Mouse (Mus musculus) hindbrain, embryonic 16.5 days (tissue): ENCODE measurements around the gene Ccdc38. TPM values are rescaled to one million over a fixed set of nuclear protein-coding genes. Genes with fewer than 3 reads are reported as not detected.
"Not testable (repeated sequence)": the region's sequence is repeated elsewhere in the genome, so short reads cannot be mapped to it uniquely, and the experiment has no call there.

ENCODE experiments used
- ATAC-seq: fragments of 200-750 bp; cut with Nextera tagmentation; 2 replicates; pipeline ENCODE4 v1.8.0; 2017; ENCODE audit warnings: moderate TSS enrichment, moderate library complexity
- H3K27ac ChIP-seq: fragments of 300-500 bp; sonication (generic); 2 replicates; pipeline ENCODE4 v1.5.1; 2014; ENCODE audit warnings: low read depth, mild to moderate bottlenecking, control low read depth, low read length, moderate library complexity
- H3K27me3 ChIP-seq: fragments of 300-500 bp; sonication (generic); replicated peaks from 2 replicates; pipeline ENCODE4 v1.6.1; 2014; ENCODE audit warnings: low read length; ENCODE audit not compliant: control insufficient read depth, insufficient read depth
- H3K36me3 ChIP-seq: fragments of 300-500 bp; sonication (generic); 2 replicates; pipeline ENCODE4 v1.6.1; 2014; ENCODE audit warnings: mild to moderate bottlenecking, low read length, moderate library complexity, mixed read lengths; ENCODE audit not compliant: control insufficient read depth, insufficient read depth
- H3K4me1 ChIP-seq: fragments of 300-500 bp; sonication (generic); 2 replicates; pipeline ENCODE4 v1.6.1; 2014; ENCODE audit warnings: low read depth, low read length; ENCODE audit not compliant: control insufficient read depth, insufficient read depth
- H3K4me2 ChIP-seq: fragments of 300-500 bp; sonication (generic); 2 replicates; pipeline ENCODE4 v1.6.1; 2014; ENCODE audit warnings: mild to moderate bottlenecking, low read length, control low read depth, moderate library complexity
- H3K4me3 ChIP-seq: fragments of 300-500 bp; sonication (generic); 2 replicates; pipeline ENCODE4 v1.5.1; 2014; ENCODE audit warnings: mild to moderate bottlenecking, low read length, control low read depth, moderate library complexity
- H3K9ac ChIP-seq: fragments of 300-500 bp; sonication (generic); 2 replicates; pipeline ENCODE4 v1.6.1; 2014; ENCODE audit warnings: low read depth, mild to moderate bottlenecking, control low read depth, low read length, moderate library complexity
- H3K9me3 ChIP-seq: fragments of 300-500 bp; sonication (generic); 2 replicates; pipeline ENCODE4 v1.6.1; 2014; ENCODE audit warnings: mild to moderate bottlenecking, low read length, moderate library complexity; ENCODE audit not compliant: control insufficient read depth
- WGBS: fragments of 180-500 bp; shearing (Covaris S2); extraction: QIAGEN DNeasy Blood & Tissue Kit; methylation state at CpG from one replicate; pipeline ENCODE4 v1.1.7; 2014; 5-methylcytosine and 5-hydroxymethylcytosine counted together
- polyA plus RNA-seq: library from polyadenylated mRNA; unstranded; fragments of >200 nt; fragmentation: Nextera tagmentation; extraction: Ambion mirVana; gene quantifications from 2 replicates; pipeline ENCODE4 v1.2.1, GENCODE M21; 2015

Ccdc38 gene
- polyA plus RNA-seq, 1 experiment from 2014 or later = 0.19 TPM

GRCm38 (mm10) chr10:93542356-93542755, 1.9 kb downstream of the Ccdc38 start:
- H3K27me3 ChIP-seq = no peaks in the 10 kb centered on the region
- 22% methylated on average over 4 of the region's 4 CpGs for WGBS
- H3K9ac ChIP-seq = no peak overlapping the region
- no peak overlapping the region for H3K4me3 ChIP-seq
- H3K4me1 ChIP-seq = peaks cover 7% of the 10 kb centered on the region
- H3K27ac ChIP-seq = no peak overlapping the region
- ATAC-seq = no peak
- no peak overlapping the region; the same call in 1 of the 2 replicates for H3K4me2 ChIP-seq
- no peaks in the 10 kb centered on the region for H3K36me3 ChIP-seq
- no peaks in the 10 kb centered on the region for H3K9me3 ChIP-seq

GRCm38 (mm10) chr10:93543176-93543575, 2.7 kb downstream of the Ccdc38 start:
- Histone ChIP-seq H3K27me3 (no peaks in the 10 kb centered on the region), H3K4me3 (no peak overlapping the region), H3K27ac (no peak overlapping the region), H3K4me2 (no peak overlapping the region), H3K9me3 (no peaks in the 10 kb centered on the region), H3K4me1 (peaks cover 7% of the 10 kb centered on the region), H3K36me3 (no peaks in the 10 kb centered on the region), H3K9ac (no peak overlapping the region)
- no peak for ATAC-seq
- 53% methylated on average over 6 of the region's 6 CpGs for WGBS

GRCm38 (mm10) chr10:93544172-93544571, 3.7 kb downstream of the Ccdc38 start:
- no peaks in the 10 kb centered on the region for H3K27me3 ChIP-seq
- H3K9ac ChIP-seq = no peak overlapping the region
- H3K4me1 ChIP-seq = peaks cover 7% of the 10 kb centered on the region
- WGBS = 76% methylated on average over 5 of the region's 5 CpGs
- H3K9me3 ChIP-seq = no peaks in the 10 kb centered on the region
- H3K4me2 ChIP-seq = no peak overlapping the region
- H3K4me3 ChIP-seq = no peak overlapping the region
- H3K27ac ChIP-seq = no peak overlapping the region
- no peaks in the 10 kb centered on the region for H3K36me3 ChIP-seq
- ATAC-seq = no peak

- H3K36me3 ChIP-seq = no peaks in the 10 kb centered on the region
- H3K27me3 ChIP-seq = no peaks in the 10 kb centered on the region
- H3K4me1 ChIP-seq = no peaks in the 10 kb centered on the region; the same call in 1 of the 2 replicates
- 91% methylated on average over 4 of the region's 4 CpGs for WGBS
- no peak overlapping the region for H3K9ac ChIP-seq
- no peak overlapping the region for H3K4me3 ChIP-seq
- no peak overlapping the region for H3K27ac ChIP-seq
- H3K4me2 ChIP-seq = no peak overlapping the region
- no peaks in the 10 kb centered on the region for H3K9me3 ChIP-seq
- no peak for ATAC-seq
Observed at GRCm38 (mm10) chr10:93547741-93548270, 7.4 kb downstream of the Ccdc38 start.

GRCm38 (mm10) chr10:93548991-93549390, 8.6 kb downstream of the Ccdc38 start:
- no peak overlapping the region for H3K4me3 ChIP-seq
- no peak overlapping the region for H3K4me2 ChIP-seq
- no peak overlapping the region for H3K9ac ChIP-seq
- no peaks in the 10 kb centered on the region; the same call in 1 of the 2 replicates for H3K4me1 ChIP-seq
- no peaks in the 10 kb centered on the region for H3K27me3 ChIP-seq
- ATAC-seq = peak; percentile 76
- no peak overlapping the region for H3K27ac ChIP-seq
- no peaks in the 10 kb centered on the region for H3K36me3 ChIP-seq
- H3K9me3 ChIP-seq = no peaks in the 10 kb centered on the region
- 16% methylated on average over 7 of the region's 7 CpGs for WGBS

- no peak for ATAC-seq
- no peaks in the 10 kb centered on the region for H3K27me3 ChIP-seq
- H3K9me3 ChIP-seq = no peaks in the 10 kb centered on the region
- no peaks in the 10 kb centered on the region for H3K36me3 ChIP-seq
- no peaks in the 10 kb centered on the region; the same call in 1 of the 2 replicates for H3K4me1 ChIP-seq
- no peak overlapping the region for H3K27ac ChIP-seq
- H3K9ac ChIP-seq = no peak overlapping the region
- WGBS = 83% methylated on average over 10 of the region's 10 CpGs
- H3K4me3 ChIP-seq = no peak overlapping the region
- no peak overlapping the region for H3K4me2 ChIP-seq
Observed at GRCm38 (mm10) chr10:93549821-93550220, 9.4 kb downstream of the Ccdc38 start.

GRCm38 (mm10) chr10:93552596-93552995, 12.2 kb downstream of the Ccdc38 start:
- ATAC-seq = no peak
- Histone ChIP-seq H3K4me3 (no peak overlapping the region), H3K36me3 (no peaks in the 10 kb centered on the region), H3K9me3 (no peaks in the 10 kb centered on the region), H3K4me2 (no peak overlapping the region), H3K4me1 (no peaks in the 10 kb centered on the region; the same call in 1 of the 2 replicates), H3K9ac (no peak overlapping the region), H3K27me3 (no peaks in the 10 kb centered on the region), H3K27ac (no peak overlapping the region)
- WGBS = 90% methylated on average over 8 of the region's 8 CpGs

- H3K27ac ChIP-seq, H3K9ac ChIP-seq, H3K4me3 ChIP-seq, H3K36me3 ChIP-seq, H3K4me1 ChIP-seq, H3K4me2 ChIP-seq, ATAC-seq, H3K9me3 ChIP-seq, H3K27me3 ChIP-seq: not testable (repeated sequence)
- WGBS = 66% methylated on average over 2 of the region's 2 CpGs
Observed at GRCm38 (mm10) chr10:93557971-93558370, 17.5 kb downstream of the Ccdc38 start.

GRCm38 (mm10) chr10:93559786-93560185, 19.4 kb downstream of the Ccdc38 start:
- Histone ChIP-seq H3K36me3 (no peaks in the 10 kb centered on the region), H3K27me3 (no peaks in the 10 kb centered on the region; the same call in 1 of the 2 replicates), H3K9me3 (no peaks in the 10 kb centered on the region), H3K27ac (no peak overlapping the region), H3K9ac (no peak overlapping the region), H3K4me2 (no peak overlapping the region), H3K4me3 (no peak overlapping the region), H3K4me1 (no peaks in the 10 kb centered on the region)
- WGBS = 48% methylated on average over 9 of the region's 9 CpGs
- ATAC-seq = no peak
